Comparison of ENCODE assay signal across 11 mouse cellular contexts in the genomic region with DNA sequence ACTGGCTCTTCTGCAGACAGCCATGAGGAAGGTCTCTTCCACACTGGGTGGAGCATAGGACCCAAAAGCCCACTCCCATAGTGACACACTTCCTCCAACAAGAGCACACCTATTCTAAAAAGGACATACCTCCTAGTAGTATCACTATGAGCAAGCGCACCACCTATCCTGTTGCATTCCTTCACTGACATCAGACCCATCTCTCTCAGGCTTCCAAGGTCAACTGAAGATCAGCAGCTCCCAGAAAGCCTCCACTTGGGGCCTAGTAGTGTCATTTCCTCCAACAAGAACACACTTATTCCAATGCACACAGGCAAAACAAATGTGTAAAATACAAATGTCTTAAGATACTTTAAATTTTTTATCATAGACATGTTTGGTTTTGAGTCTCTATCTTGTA.
"Had no signal": no experiment of that assay in that cellular context is flagged by ENCODE, and none has a peak within 500 bp of the region (broad histone marks: within the 10 kb centered on the region; RNA-seq: fewer than 3 reads in every experiment).

No protein-coding gene starts in this region.

- H3K27me3 ChIP-seq: midbrain, embryonic 13.5 days; midbrain, embryonic 15.5 days; neural tube, embryonic 12.5 days had no signal

- H3K9ac ChIP-seq: lung, embryonic 14.5 days; midbrain, embryonic 13.5 days; midbrain, embryonic 15.5 days; neural tube, embryonic 12.5 days had no signal

- H3K9me3 ChIP-seq: midbrain, embryonic 13.5 days; midbrain, embryonic 15.5 days; neural tube, embryonic 12.5 days had no signal

- H3K27ac ChIP-seq: midbrain, embryonic 13.5 days; midbrain, embryonic 15.5 days; neural tube, embryonic 12.5 days had no signal

- H3K4me3 ChIP-seq: midbrain, embryonic 13.5 days; midbrain, embryonic 15.5 days; neural tube, embryonic 12.5 days had no signal

- DNase-seq: lung, adult 18-20 months; lung, embryonic 14.5 days; lung, postnatal 10 days; lung, postnatal 4 days; right cerebral cortex, postnatal 14 days; thymus, adult 18-20 months; thymus, postnatal 14 days; thymus, postnatal 36 days had no signal
